Mouse (Mus musculus): ENCODE measurements around the gene Plcd1.

- TF ChIP-seq CTCF (IDR thresholded peaks at IDR 0.05; ENCODE audit: extremely low read depth, insufficient read length, insufficient replicate concordance, low read depth, low read length) (no peak), POLR2A (IDR thresholded peaks at IDR 0.05; ENCODE audit: low read depth, low read length) (no peak)
These were observed 67.4 kb downstream of the Plcd1 start for GRCm38 (mm10) chr9:119025832-119026331.

All from small intestine, adult 2 months (tissue).